Mouse (Mus musculus) heart, embryonic 14.5 days (tissue): ENCODE measurements around the gene Epha10. TPM values are rescaled to one million over a fixed set of nuclear protein-coding genes. Genes with fewer than 3 reads are reported as not detected.

Experiments
- ATAC-seq: fragments of 200-750 bp; cut with Nextera tagmentation; 2 replicates; pipeline ENCODE4 v1.8.0; 2017; ENCODE audit warnings: low read depth, moderate TSS enrichment; ENCODE audit not compliant: insufficient number of reproducible peaks, insufficient read depth, low FRiP score
- H3K27ac ChIP-seq, 2 experiments: fragments of 200-500 bp in 1 of 2; fragments of 300-500 bp in 1 of 2; sonication (generic) in 1 of 2; replicated peaks in 1 of 2; 2 replicates each; pipeline ENCODE4 v1.5.1; 2012 to 2014; ENCODE audit warnings: low read depth in 2 of 2, low read length in 2 of 2, control low read depth in 1 of 2, mild to moderate bottlenecking in 1 of 2, mixed read lengths in 1 of 2; ENCODE audit not compliant: control insufficient read depth in 1 of 2, insufficient read depth in 1 of 2
- H3K27me3 ChIP-seq: fragments of 300-500 bp; sonication (generic); 2 replicates; pipeline ENCODE4 v1.6.1; 2014; ENCODE audit warnings: mild to moderate bottlenecking, low read length, control low read depth; ENCODE audit not compliant: control insufficient read depth, insufficient read depth
- H3K36me3 ChIP-seq: fragments of 300-500 bp; sonication (generic); 2 replicates; pipeline ENCODE4 v1.6.1; 2014; ENCODE audit warnings: mild to moderate bottlenecking, control low read depth, low read length, mixed read lengths; ENCODE audit not compliant: control insufficient read depth, insufficient read depth
- H3K4me1 ChIP-seq, 2 experiments: fragments of 200-500 bp in 1 of 2; fragments of 300-500 bp in 1 of 2; sonication (generic) in 1 of 2; 2 replicates each; pipeline ENCODE4 v1.6.1; 2012 to 2014; ENCODE audit warnings: low read length in 2 of 2, control low read depth in 1 of 2, mixed read lengths in 1 of 2; ENCODE audit not compliant: control insufficient read depth in 2 of 2, insufficient read depth in 2 of 2
- H3K4me2 ChIP-seq: fragments of 300-500 bp; sonication (generic); 2 replicates; pipeline ENCODE4 v1.6.1; 2014; ENCODE audit warnings: mild to moderate bottlenecking, low read length
- H3K4me3 ChIP-seq, 2 experiments: fragments of 200-500 bp in 1 of 2; fragments of 300-500 bp in 1 of 2; sonication (generic) in 1 of 2; 2 replicates each; pipeline ENCODE4 v1.5.1; 2012 to 2014; ENCODE audit warnings: low read length in 2 of 2, mild to moderate bottlenecking in 2 of 2, control low read depth in 1 of 2, low read depth in 1 of 2, moderate library complexity in 1 of 2; ENCODE audit not compliant: control insufficient read depth in 1 of 2, insufficient read depth in 1 of 2
- H3K9ac ChIP-seq: fragments of 300-500 bp; sonication (generic); 2 replicates; pipeline ENCODE4 v1.6.1; 2014; ENCODE audit warnings: mild to moderate bottlenecking, low read length
- H3K9me3 ChIP-seq: fragments of 300-500 bp; sonication (generic); 2 replicates; pipeline ENCODE4 v1.6.1; 2016; ENCODE audit warnings: low read length, control low read depth; ENCODE audit not compliant: control insufficient read depth
- WGBS: fragments of 180-500 bp; shearing (Covaris S2); extraction: QIAGEN DNeasy Blood & Tissue Kit; methylation state at CpG from one replicate; pipeline ENCODE4 v1.1.7; 2014; 5-methylcytosine and 5-hydroxymethylcytosine counted together
- polyA plus RNA-seq: library from polyadenylated mRNA; unstranded; fragments of >200 nt; fragmentation: Nextera tagmentation; extraction: Ambion mirVana; gene quantifications from 2 replicates; pipeline ENCODE4 v1.2.1, GENCODE M21; 2014

The Epha10 gene
- polyA plus RNA-seq, 1 experiment from 2014 or later = not detected

GRCm38 (mm10) chr4:124943022-124943421 lies 62.3 kb downstream of the Epha10 start:
- Histone ChIP-seq H3K36me3 (peaks cover 48% of the 10 kb centered on the region), H3K4me2 (no peak overlapping the region), H3K9me3 (no peaks in the 10 kb centered on the region), H3K4me3 (no peak overlapping the region), H3K4me1 (peaks cover 0 to 3% of the 10 kb centered on the region in 2 experiments; a peak in 1 of 4 replicates), H3K9ac (no peak overlapping the region), H3K27ac (no peak overlapping the region), H3K27me3 (no peaks in the 10 kb centered on the region)
- 7% methylated on average over 4 of the region's 4 CpGs for WGBS
- no peak for ATAC-seq

- H3K36me3 ChIP-seq = peaks cover 42% of the 10 kb centered on the region
- no peaks in the 10 kb centered on the region for H3K9me3 ChIP-seq
- WGBS = 58% methylated on average over 5 of the region's 5 CpGs
- H3K4me3 ChIP-seq = no peak overlapping the region
- H3K27me3 ChIP-seq = no peaks in the 10 kb centered on the region
- no peak for ATAC-seq
- H3K4me2 ChIP-seq = no peak overlapping the region
- H3K9ac ChIP-seq = no peak overlapping the region
- H3K27ac ChIP-seq = no peak overlapping the region
- no peaks in the 10 kb centered on the region for H3K4me1 ChIP-seq
Observed at GRCm38 (mm10) chr4:124943781-124944180, 63.1 kb downstream of the Epha10 start.

GRCm38 (mm10) chr4:124944961-124945360 lies 64.3 kb downstream of the Epha10 start:
- Histone ChIP-seq H3K4me3 (no peak overlapping the region), H3K27me3 (no peaks in the 10 kb centered on the region), H3K27ac (no peak overlapping the region), H3K4me1 (no peaks in the 10 kb centered on the region), H3K36me3 (peaks cover 32% of the 10 kb centered on the region), H3K9me3 (no peaks in the 10 kb centered on the region), H3K9ac (no peak overlapping the region), H3K4me2 (no peak overlapping the region)
- ATAC-seq = no peak
- 56% methylated on average over 2 of the region's 2 CpGs for WGBS

- no peaks in the 10 kb centered on the region for H3K9me3 ChIP-seq
- ATAC-seq = no peak
- no peak overlapping the region for H3K27ac ChIP-seq
- no peak overlapping the region for H3K9ac ChIP-seq
- H3K4me2 ChIP-seq = no peak overlapping the region
- H3K4me1 ChIP-seq = no peaks in the 10 kb centered on the region
- WGBS = 74% methylated on average over 3 of the region's 3 CpGs
- H3K36me3 ChIP-seq = no peaks in the 10 kb centered on the region
- no peak overlapping the region for H3K4me3 ChIP-seq
- no peaks in the 10 kb centered on the region for H3K27me3 ChIP-seq
Observed at GRCm38 (mm10) chr4:124949488-124949887, 68.8 kb downstream of the Epha10 start.

- Histone ChIP-seq H3K9me3 (no peaks in the 10 kb centered on the region), H3K27ac (no peak overlapping the region), H3K27me3 (no peaks in the 10 kb centered on the region), H3K4me2 (no peak overlapping the region), H3K9ac (no peak overlapping the region), H3K4me1 (no peaks in the 10 kb centered on the region), H3K4me3 (no peak overlapping the region), H3K36me3 (no peaks in the 10 kb centered on the region)
- ATAC-seq = no peak
- WGBS = 67% methylated on average over 21 of the region's 21 CpGs
Observed at GRCm38 (mm10) chr4:124950181-124951035, 69.7 kb downstream of the Epha10 start.

GRCm38 (mm10) chr4:124951036-124951433 lies 70.3 kb downstream of the Epha10 start:
- Histone ChIP-seq H3K4me1 (no peaks in the 10 kb centered on the region), H3K4me3 (no peak overlapping the region), H3K36me3 (no peaks in the 10 kb centered on the region), H3K27me3 (no peaks in the 10 kb centered on the region), H3K9ac (no peak overlapping the region), H3K27ac (no peak overlapping the region), H3K4me2 (no peak overlapping the region), H3K9me3 (no peaks in the 10 kb centered on the region)
- WGBS = 37% methylated on average over 10 of the region's 10 CpGs
- ATAC-seq = no peak

GRCm38 (mm10) chr4:124953546-124953945 lies 72.8 kb downstream of the Epha10 start:
- ATAC-seq = no peak
- Histone ChIP-seq H3K27ac (no peak overlapping the region), H3K27me3 (0 out of 2 replicates have a peak, but pooled peaks cover 5% of the 10 kb centered on the region), H3K4me2 (no peak overlapping the region), H3K36me3 (no peaks in the 10 kb centered on the region), H3K4me3 (no peak overlapping the region), H3K9ac (no peak overlapping the region), H3K4me1 (no peaks in the 10 kb centered on the region), H3K9me3 (no peaks in the 10 kb centered on the region)
- WGBS = 53% methylated on average over 4 of the region's 4 CpGs

- 51% methylated on average over 2 of the region's 2 CpGs for WGBS
- no peak overlapping the region for H3K27ac ChIP-seq
- H3K4me2 ChIP-seq = no peak overlapping the region
- 0 out of 2 replicates have a peak, but pooled peaks cover 5% of the 10 kb centered on the region for H3K27me3 ChIP-seq
- no peak overlapping the region for H3K9ac ChIP-seq
- no peak for ATAC-seq
- H3K9me3 ChIP-seq = no peaks in the 10 kb centered on the region
- no peak overlapping the region for H3K4me3 ChIP-seq
- no peaks in the 10 kb centered on the region for H3K36me3 ChIP-seq
- no peaks in the 10 kb centered on the region for H3K4me1 ChIP-seq
Observed at GRCm38 (mm10) chr4:124957284-124957683, 76.6 kb downstream of the Epha10 start.
